Mouse (Mus musculus) forebrain, embryonic 13.5 days (tissue): ENCODE results near the gene Usp50. TPM values are rescaled to one million over a fixed set of nuclear protein-coding genes. Genes with fewer than 3 reads are reported as not detected.

Source experiments
- ATAC-seq: fragments of 200-750 bp; cut with Nextera tagmentation; 2 replicates; pipeline ENCODE4 v1.8.0; 2017
- H3K27ac ChIP-seq: fragments of 300-500 bp; sonication (generic); 2 replicates; pipeline ENCODE4 v1.5.1; 2015; ENCODE audit warnings: inconsistent platforms, mild to moderate bottlenecking, moderate library complexity
- H3K27me3 ChIP-seq: fragments of 300-500 bp; sonication (generic); 2 replicates; pipeline ENCODE4 v1.6.1; 2015; ENCODE audit warnings: mild to moderate bottlenecking, inconsistent platforms
- H3K36me3 ChIP-seq: fragments of 300-500 bp; sonication (generic); 2 replicates; pipeline ENCODE4 v1.6.1; 2015; ENCODE audit warnings: mild to moderate bottlenecking, inconsistent platforms; ENCODE audit not compliant: poor library complexity, severe bottlenecking
- H3K4me1 ChIP-seq: fragments of 300-500 bp; sonication (generic); 2 replicates; pipeline ENCODE4 v1.6.1; 2015; ENCODE audit warnings: inconsistent platforms
- H3K4me2 ChIP-seq: fragments of 300-500 bp; sonication (generic); 2 replicates; pipeline ENCODE4 v1.6.1; 2015; ENCODE audit warnings: inconsistent platforms, mild to moderate bottlenecking, moderate library complexity
- H3K4me3 ChIP-seq: fragments of 300-500 bp; sonication (generic); 2 replicates; pipeline ENCODE4 v1.5.1; 2015; ENCODE audit warnings: mild to moderate bottlenecking, inconsistent platforms
- H3K9ac ChIP-seq: fragments of 300-500 bp; sonication (generic); 2 replicates; pipeline ENCODE4 v1.6.1; 2015; ENCODE audit warnings: mild to moderate bottlenecking, inconsistent platforms
- H3K9me3 ChIP-seq: fragments of 300-500 bp; sonication (generic); replicated peaks from 2 replicates; pipeline ENCODE4 v1.6.1; 2016; ENCODE audit warnings: inconsistent platforms
- WGBS: fragments of 180-500 bp; shearing (Covaris S2); methylation state at CpG from one replicate; pipeline ENCODE4 v1.1.7; 2015; 5-methylcytosine and 5-hydroxymethylcytosine counted together
- polyA plus RNA-seq: library from polyadenylated mRNA; unstranded; fragments of >200 nt; fragmentation: Nextera tagmentation; extraction: Ambion mirVana; gene quantifications from 2 replicates; pipeline ENCODE4 v1.2.1, GENCODE M21; 2015

Gene Usp50
- polyA plus RNA-seq, 1 experiment from 2014 or later: 3.3 TPM

- Histone ChIP-seq H3K36me3 (peaks cover 16% of the 10 kb centered on the region), H3K4me3 (0 out of 2 replicates have a peak overlapping the region, but pooled peaks have one; percentile 96), H3K27me3 (no peaks in the 10 kb centered on the region), H3K9me3 (peaks cover 4% of the 10 kb centered on the region; the same call in 1 of the 2 replicates), H3K27ac (no peak overlapping the region), H3K4me2 (peak overlapping the region; percentile 82; the same call in 1 of the 2 replicates), H3K9ac (no peak overlapping the region), H3K4me1 (peaks cover 35% of the 10 kb centered on the region)
- WGBS: 94% methylated on average over 1 of the region's 1 CpGs
- ATAC-seq: no peak
These were observed 105.9 kb downstream of the Usp50 start for GRCm38 (mm10) chr2:126677366-126677765.

- peaks cover 4% of the 10 kb centered on the region; the same call in 1 of the 2 replicates for H3K9me3 ChIP-seq
- no peaks in the 10 kb centered on the region for H3K27me3 ChIP-seq
- WGBS: 25% methylated on average over 12 of the region's 12 CpGs
- H3K4me2 ChIP-seq: peak within 1 kb of the TSS; percentile 82
- H3K9ac ChIP-seq: peak within 1 kb of the TSS; percentile 99
- peaks cover 45% of the 10 kb centered on the region for H3K4me1 ChIP-seq
- H3K4me3 ChIP-seq: peak within 1 kb of the TSS; percentile 96
- peaks cover 14% of the 10 kb centered on the region for H3K36me3 ChIP-seq
- peak within 1 kb of the TSS; percentile 100 for H3K27ac ChIP-seq
- ATAC-seq: no peak
These were observed 107.2 kb downstream of the Usp50 start, which contains the start of gene Gabpb1 for GRCm38 (mm10) chr2:126676122-126676515. TSS of gene Gabpb1 (minus strand) at chr2:126676337.

- Histone ChIP-seq H3K4me3 (peak overlapping the region; percentile 96), H3K36me3 (peaks cover 13% of the 10 kb centered on the region), H3K9ac (peak overlapping the region; percentile 99), H3K27me3 (no peaks in the 10 kb centered on the region), H3K27ac (peak overlapping the region; percentile 100), H3K4me2 (peak overlapping the region; percentile 82), H3K4me1 (peaks cover 45% of the 10 kb centered on the region), H3K9me3 (peaks cover 3% of the 10 kb centered on the region; the same call in 1 of the 2 replicates)
- under 1% methylated on average over 99 of the region's 99 CpGs for WGBS
- peak; percentile 94 for ATAC-seq
These were observed 107.8 kb downstream of the Usp50 start for GRCm38 (mm10) chr2:126675169-126676121.

- Histone ChIP-seq H3K27me3 (no peaks in the 10 kb centered on the region), H3K9ac (peak overlapping the region; percentile 99), H3K9me3 (no peaks in the 10 kb centered on the region), H3K36me3 (peaks cover 10% of the 10 kb centered on the region), H3K4me3 (peak overlapping the region; percentile 96), H3K4me2 (peak overlapping the region; percentile 82), H3K27ac (peak overlapping the region; percentile 100), H3K4me1 (peaks cover 45% of the 10 kb centered on the region)
- WGBS: 0% methylated on average over 71 of the region's 77 CpGs
- ATAC-seq: peak; percentile 37
These were observed 108.7 kb downstream of the Usp50 start for GRCm38 (mm10) chr2:126674441-126675168.

- H3K9ac ChIP-seq: peak overlapping the region; percentile 99
- H3K4me2 ChIP-seq: peak overlapping the region; percentile 82
- WGBS: 60% methylated on average over 13 of the region's 13 CpGs
- H3K27ac ChIP-seq: no peak overlapping the region
- no peak for ATAC-seq
- H3K36me3 ChIP-seq: peaks cover 3% of the 10 kb centered on the region; the same call in 1 of the 2 replicates
- peaks cover 45% of the 10 kb centered on the region for H3K4me1 ChIP-seq
- H3K27me3 ChIP-seq: no peaks in the 10 kb centered on the region
- H3K4me3 ChIP-seq: peak overlapping the region; percentile 96
- H3K9me3 ChIP-seq: no peaks in the 10 kb centered on the region
These were observed 109.7 kb downstream of the Usp50 start for GRCm38 (mm10) chr2:126673317-126674242.

GRCm38 (mm10) chr2:126668621-126669252, 114.5 kb downstream of the Usp50 start:
- no peak overlapping the region for H3K4me3 ChIP-seq
- H3K27me3 ChIP-seq: no peaks in the 10 kb centered on the region
- H3K4me1 ChIP-seq: peaks cover 25% of the 10 kb centered on the region
- no peaks in the 10 kb centered on the region for H3K9me3 ChIP-seq
- no peak for ATAC-seq
- 89% methylated on average over 5 of the region's 5 CpGs for WGBS
- no peaks in the 10 kb centered on the region for H3K36me3 ChIP-seq
- H3K27ac ChIP-seq: no peak overlapping the region
- H3K9ac ChIP-seq: no peak overlapping the region
- H3K4me2 ChIP-seq: no peak overlapping the region

GRCm38 (mm10) chr2:126665984-126666383, 117.3 kb downstream of the Usp50 start:
- Histone ChIP-seq H3K9ac (no peak overlapping the region), H3K27me3 (no peaks in the 10 kb centered on the region), H3K36me3 (no peaks in the 10 kb centered on the region), H3K9me3 (no peaks in the 10 kb centered on the region), H3K4me3 (no peak overlapping the region), H3K4me1 (no peaks in the 10 kb centered on the region), H3K27ac (no peak overlapping the region), H3K4me2 (no peak overlapping the region)
- no peak for ATAC-seq
- 93% methylated on average over 3 of the region's 3 CpGs for WGBS

GRCm38 (mm10) chr2:126663481-126663880, 119.8 kb downstream of the Usp50 start:
- WGBS: 63% methylated on average over 4 of the region's 4 CpGs
- H3K27me3 ChIP-seq: no peaks in the 10 kb centered on the region
- H3K4me2 ChIP-seq: no peak overlapping the region
- no peak overlapping the region for H3K27ac ChIP-seq
- H3K4me1 ChIP-seq: no peaks in the 10 kb centered on the region
- 0 out of 2 replicates have a peak, but pooled peaks have one; percentile 21 for ATAC-seq
- H3K4me3 ChIP-seq: no peak overlapping the region
- H3K36me3 ChIP-seq: no peaks in the 10 kb centered on the region
- H3K9ac ChIP-seq: no peak overlapping the region
- H3K9me3 ChIP-seq: no peaks in the 10 kb centered on the region

Other genes with a start within 250 kb of the Usp50 start
- gene Slc27a2, start 231.1 kb downstream of the Usp50 start, polyA plus RNA-seq: 2.8 and 4.0 TPM in 2 replicates
- gene Hdc, start 164.2 kb downstream of the Usp50 start, polyA plus RNA-seq: 1.0 and 1.2 TPM in 2 replicates
- gene Gabpb1, start 107.1 kb downstream of the Usp50 start, polyA plus RNA-seq: 68.6 and 70.3 TPM in 2 replicates
- gene Usp8, start 76.1 kb downstream of the Usp50 start, polyA plus RNA-seq: 28.9 and 30.8 TPM in 2 replicates
- gene Trpm7, start 92.8 kb upstream of the Usp50 start, polyA plus RNA-seq: 41.3 and 46.3 TPM in 2 replicates
- gene Sppl2a, start 149.8 kb upstream of the Usp50 start, polyA plus RNA-seq: 37.6 and 43.5 TPM in 2 replicates
- 10.7 and 11.7 TPM in 2 replicates for gene Ap4e1, start 225.2 kb upstream of the Usp50 start, polyA plus RNA-seq